Mouse (Mus musculus) heart, postnatal 4 days (tissue): ENCODE data around the gene Ajm1. TPM values are rescaled to one million over a fixed set of nuclear protein-coding genes. Genes with fewer than 3 reads are reported as not detected.
A peak's percentile ranks its signal among the peaks of the same experiment; 100 is the strongest.

Source experiments
- DNase-seq: peaks from one replicate; pipeline ENCODE4 v3.0.0; 2021
- total RNA-seq, 2 experiments: library from RNA; stranded (reverse); gene quantifications; 2 replicates each; pipeline ENCODE4 v1.2.3; 2021

The Ajm1 gene
- under 1 TPM; 0.14 to 0.41 TPM for total RNA-seq

- peak; percentile 71 for DNase-seq
Measured at GRCm38 (mm10) chr2:25581294-25581864, at the start of gene Ajm1. TSS of gene Ajm1 (minus strand) at chr2:25581757.

DNA sequence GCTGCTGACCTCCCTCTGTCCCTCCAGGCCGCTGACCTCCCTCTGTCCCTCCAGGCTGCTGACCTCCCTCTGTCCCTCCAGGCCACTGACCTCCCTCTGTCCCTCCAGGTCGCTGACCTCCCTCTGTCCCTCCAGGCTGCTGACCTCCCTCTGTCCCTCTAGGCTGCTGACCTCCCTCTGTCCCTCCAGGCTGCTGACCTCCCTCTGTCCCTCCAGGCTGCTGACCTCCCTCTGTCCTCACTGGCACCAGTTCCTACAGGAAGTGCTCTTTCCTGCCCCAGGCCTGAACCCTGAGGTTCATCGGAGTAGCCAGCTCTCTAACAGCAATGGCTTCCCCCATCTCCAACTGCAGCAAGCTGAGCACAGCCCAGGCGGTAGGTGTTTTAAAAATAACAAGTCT lies 47.2 kb upstream of the Ajm1 start:
- DNase-seq, result no peak

GRCm38 (mm10) chr2:25627811-25628210 lies 46.3 kb upstream of the Ajm1 start, which contains the start of gene Fcna:
TSS of gene Fcna (minus strand) at chr2:25628030.
- no peak for DNase-seq

DNA sequence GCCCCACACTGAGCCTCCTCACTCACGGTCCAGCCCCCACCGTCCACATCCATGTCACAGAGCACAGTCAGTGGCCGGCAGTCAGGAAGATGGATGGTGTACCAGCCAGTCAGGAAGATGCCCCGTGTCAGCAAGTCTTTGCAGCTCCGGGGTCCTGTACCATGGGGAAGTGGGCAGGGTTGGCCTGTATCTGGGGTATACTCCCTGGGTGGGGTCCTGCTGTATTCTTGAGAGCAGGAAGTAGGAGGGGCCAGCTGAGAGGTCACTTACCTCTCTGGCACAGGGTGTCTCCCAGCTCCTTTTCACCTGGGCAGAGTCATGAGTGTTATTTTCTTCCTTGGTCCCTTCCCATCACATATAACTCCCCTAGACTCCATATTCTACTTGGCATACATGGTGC lies 44.4 kb upstream of the Ajm1 start:
- no peak for DNase-seq

- DNase-seq, result peak; percentile 92
Measured at GRCm38 (mm10) chr2:25621229-25622200, 40.0 kb upstream of the Ajm1 start, which contains the start of gene Tmem141. TSS of gene Tmem141 (minus strand) at chr2:25622005.

- no peak for DNase-seq
Measured at GRCm38 (mm10) chr2:25620852-25621228, 39.3 kb upstream of the Ajm1 start.

GRCm38 (mm10) chr2:25620386-25620785 lies 38.8 kb upstream of the Ajm1 start:
- DNase-seq, result no peak

GRCm38 (mm10) chr2:25617578-25617977 lies 36.0 kb upstream of the Ajm1 start, which contains the start of gene Ccdc183:
TSS of gene Ccdc183 (minus strand) at chr2:25617678.
- no peak for DNase-seq

GRCm38 (mm10) chr2:25616398-25616797 lies 34.8 kb upstream of the Ajm1 start:
- DNase-seq, result no peak

DNA sequence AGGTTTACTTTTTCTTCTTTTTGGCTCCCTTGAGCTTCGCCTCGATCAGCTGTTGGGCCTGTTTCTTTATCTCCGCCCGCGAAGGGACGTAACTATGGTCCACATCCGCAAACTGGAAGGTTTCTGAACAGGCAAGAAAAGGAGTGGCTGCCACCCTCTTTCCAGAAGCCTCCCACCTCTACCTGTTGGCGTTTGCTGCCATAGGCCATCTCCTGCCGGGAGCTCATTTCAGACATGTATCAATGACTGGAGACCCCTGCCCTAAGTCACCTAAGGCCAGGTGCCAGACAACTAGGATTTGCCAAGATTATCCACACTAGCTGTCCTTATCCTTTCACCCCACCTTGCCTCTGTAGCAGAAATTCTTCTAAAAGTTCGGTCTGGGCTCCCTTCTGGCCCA lies 27.1 kb upstream of the Ajm1 start:
- no peak for DNase-seq

GRCm38 (mm10) chr2:25607761-25608622 lies 26.4 kb upstream of the Ajm1 start, which contains the start of gene Rabl6:
TSS of gene Rabl6 (minus strand) at chr2:25608521.
- DNase-seq, result peak; percentile 91

DNA sequence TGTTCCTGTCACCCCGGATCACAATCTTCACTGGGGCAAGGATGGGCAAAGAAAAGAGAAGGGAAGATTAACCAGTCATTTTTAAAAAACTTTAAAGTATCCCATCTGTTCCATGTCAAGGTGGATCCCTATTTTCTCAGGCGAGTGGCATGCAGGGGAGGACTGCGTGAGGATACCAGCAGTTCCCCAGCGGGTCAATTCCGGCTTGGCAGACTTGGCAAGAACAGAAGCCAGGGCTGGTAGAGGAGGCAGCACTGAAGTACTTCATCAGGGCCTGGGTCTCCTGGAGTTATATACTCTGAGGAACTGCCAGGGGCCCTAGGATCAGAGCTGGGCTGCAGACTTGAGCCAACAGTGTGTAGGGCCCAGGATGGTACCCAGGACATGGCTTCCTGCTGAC lies 21.0 kb upstream of the Ajm1 start:
- no peak for DNase-seq

DNA sequence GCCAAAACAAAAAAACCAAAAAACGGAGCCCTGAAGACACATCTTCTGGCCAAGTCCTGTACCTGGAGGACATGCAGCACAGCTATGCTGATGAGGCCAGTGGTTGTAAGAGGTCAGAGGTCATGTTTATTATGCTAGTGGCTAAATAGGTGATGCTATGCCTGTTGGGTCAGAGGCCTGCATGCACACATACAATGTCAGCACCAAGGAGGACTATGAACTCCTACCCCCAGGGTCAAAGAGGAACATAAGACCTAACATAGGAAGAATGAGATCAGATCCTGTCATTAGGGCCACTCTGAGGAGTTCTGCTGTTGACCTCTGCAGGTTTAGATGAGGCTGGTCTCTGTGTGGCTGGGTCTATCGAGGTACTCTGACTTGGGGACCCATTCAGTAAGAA lies 18.5 kb upstream of the Ajm1 start:
- DNase-seq, result no peak

DNA sequence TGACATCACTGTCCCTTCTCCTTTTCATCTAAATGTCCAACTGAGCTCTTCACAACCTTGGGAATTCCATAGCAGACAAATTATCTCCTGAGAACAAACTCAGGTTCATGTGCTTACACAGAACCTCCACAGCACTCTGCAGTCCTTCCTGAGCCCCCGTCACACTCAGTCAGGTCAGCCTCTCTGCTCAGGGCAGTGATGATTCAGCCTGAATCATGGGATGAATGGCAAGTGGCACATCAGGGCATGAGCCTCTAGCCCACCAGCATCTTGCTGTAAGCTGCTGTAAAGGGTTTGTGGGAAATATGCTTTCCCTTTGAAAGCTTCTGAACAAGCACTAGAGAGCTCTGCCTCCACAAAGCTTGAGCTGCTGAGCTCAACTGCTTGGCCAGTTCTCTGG lies 17.2 kb upstream of the Ajm1 start:
- no peak for DNase-seq

- DNase-seq, result no peak
Measured at GRCm38 (mm10) chr2:25596765-25597510, 15.4 kb upstream of the Ajm1 start.

DNA sequence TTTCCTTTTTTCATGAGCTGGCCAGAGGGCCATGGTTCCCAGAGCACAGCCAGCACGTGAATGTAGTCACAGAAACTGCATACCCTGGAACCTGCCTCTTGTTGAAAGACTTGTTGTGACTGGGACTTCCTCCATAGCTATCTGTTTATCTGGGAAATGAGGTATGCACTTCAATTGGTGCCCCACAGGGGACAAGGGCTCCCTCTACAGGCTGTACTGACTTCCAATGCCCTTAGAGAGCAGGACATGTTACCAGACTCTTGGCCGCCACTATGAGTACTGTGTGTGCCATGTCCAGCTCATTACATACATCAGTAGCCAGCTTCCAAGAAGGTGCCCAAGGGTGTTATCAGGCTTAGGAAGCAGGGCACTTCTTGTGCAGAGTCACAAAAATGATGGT lies 10.3 kb upstream of the Ajm1 start:
- no peak for DNase-seq

DNA sequence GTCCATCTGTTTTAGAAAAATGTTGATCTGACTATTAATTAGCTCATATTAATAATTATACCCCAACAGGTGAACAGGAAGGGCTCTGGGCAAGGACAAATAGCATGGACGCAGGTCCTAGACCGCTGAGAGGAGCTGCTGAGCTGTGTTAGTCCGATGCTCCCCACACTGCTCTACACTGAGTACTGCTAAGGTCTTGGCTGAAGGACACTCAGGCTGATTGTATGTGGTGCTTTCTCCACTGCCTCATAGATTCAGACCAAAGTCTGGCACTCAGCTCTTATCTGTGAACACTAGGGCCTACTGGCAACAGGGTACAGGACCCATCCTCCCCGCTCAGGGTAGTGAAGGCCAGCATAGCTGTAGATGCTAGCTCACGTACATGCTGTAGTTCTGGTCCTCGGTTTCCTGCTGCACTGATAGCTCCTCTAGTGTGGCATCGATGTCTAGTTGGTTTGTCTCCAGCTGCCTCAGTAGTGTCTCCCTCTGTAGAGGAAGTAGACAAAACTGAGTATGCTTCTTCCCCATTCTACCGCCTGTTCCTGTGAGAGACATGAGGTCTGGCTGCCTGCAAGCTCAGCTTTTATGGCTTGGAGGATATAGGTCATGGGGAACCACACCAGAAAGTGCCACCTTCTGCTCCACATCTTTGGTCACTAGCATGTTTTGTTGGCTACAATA lies 6.8 kb upstream of the Ajm1 start:
- no peak for DNase-seq

DNA sequence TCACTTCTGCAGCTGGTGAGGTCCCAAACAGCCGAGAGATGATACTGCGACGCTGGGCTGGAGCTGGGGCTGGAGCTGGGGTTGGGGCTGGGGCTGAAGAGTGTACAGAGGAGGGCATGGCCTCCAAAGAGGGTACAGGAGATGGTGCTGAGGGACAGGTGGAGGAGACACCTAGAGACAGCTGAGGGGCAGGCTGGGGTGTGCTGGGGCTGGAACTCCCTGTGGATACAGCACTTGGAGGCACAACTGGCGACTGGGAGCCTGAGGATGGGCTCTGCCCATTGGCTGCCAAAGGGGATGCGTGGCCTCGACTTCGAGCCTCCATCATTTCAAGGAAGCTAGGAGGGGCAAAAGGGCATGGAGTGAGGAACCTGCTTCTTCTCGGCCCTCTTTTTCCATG lies 5.7 kb upstream of the Ajm1 start:
- no peak for DNase-seq

GRCm38 (mm10) chr2:25585601-25586000 lies 4.0 kb upstream of the Ajm1 start:
- peak; percentile 10 for DNase-seq

DNA sequence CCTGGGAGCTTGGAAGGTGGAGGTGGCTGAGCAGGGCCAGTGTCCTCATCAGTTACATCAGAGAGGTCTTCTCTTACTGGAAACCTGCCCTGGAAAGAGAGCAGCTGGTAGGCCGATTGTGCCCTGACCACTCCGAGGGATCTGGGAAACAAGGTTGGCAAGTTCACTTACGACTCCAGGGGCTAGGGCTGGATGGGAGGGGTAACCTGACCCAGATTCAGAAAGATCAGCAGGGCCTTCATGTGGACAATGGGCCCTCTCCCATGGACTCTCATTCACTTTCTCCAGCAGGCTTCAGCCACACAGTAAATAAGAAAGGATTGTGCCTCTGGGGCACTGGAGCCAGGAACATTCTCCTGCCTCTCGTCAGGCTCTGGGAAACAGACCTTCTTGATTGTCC lies 3.3 kb upstream of the Ajm1 start:
- DNase-seq, result peak; percentile 4

GRCm38 (mm10) chr2:25584152-25584551 lies 2.6 kb upstream of the Ajm1 start:
- DNase-seq, result peak; percentile 9
